Mouse (Mus musculus): ENCODE data around the gene D8Ertd738e.

- no peak for TF ChIP-seq CTCF (conservative IDR thresholded peaks at IDR 0.05; ENCODE audit: low read length)
- TF ChIP-seq POU5F1 (IDR thresholded peaks at IDR 0.05; ENCODE audit: borderline replicate concordance, low read length), result no peak
- no peak for TF ChIP-seq NANOG (IDR thresholded peaks at IDR 0.05; ENCODE audit: borderline replicate concordance, low read length)
Observed at GRCm38 (mm10) chr8:84218143-84218542, 31.4 kb downstream of the D8Ertd738e start.
